Mouse (Mus musculus): ENCODE data around the gene C2cd3.

DNA sequence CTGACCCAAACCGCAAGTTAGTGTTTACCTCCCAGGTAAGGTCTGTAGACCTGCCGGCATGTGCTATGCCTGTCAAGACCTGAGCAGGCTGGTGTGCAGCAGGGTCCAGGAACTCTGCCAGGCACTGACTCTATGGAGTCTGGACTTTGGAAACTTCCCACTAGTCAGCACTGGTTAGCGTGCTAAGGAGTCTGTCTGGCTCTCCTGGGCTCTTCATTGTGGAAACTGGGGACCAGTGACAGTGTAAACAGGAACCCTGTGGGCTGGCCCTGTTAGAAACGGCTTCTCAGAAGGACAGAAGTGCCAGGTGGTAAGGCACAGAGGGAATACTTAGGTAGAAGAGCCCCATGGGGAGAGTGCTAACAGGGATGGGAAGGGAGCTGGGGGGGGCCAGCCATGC is 93.2 kb downstream of the C2cd3 start:
- TF ChIP-seq EP300 (IDR thresholded peaks at IDR 0.05): no peak
- TF ChIP-seq CTCF (IDR thresholded peaks at IDR 0.05): no peak

Data from lung, postnatal 0 days (tissue).